Mouse (Mus musculus): Measurements from ENCODE around the gene Olfr64. TPM values are rescaled to one million over a fixed set of nuclear protein-coding genes. Genes with fewer than 3 reads are reported as not detected.

The Olfr64 gene
- polyA plus RNA-seq, 1 experiment from 2014 or later = not detected

DNA sequence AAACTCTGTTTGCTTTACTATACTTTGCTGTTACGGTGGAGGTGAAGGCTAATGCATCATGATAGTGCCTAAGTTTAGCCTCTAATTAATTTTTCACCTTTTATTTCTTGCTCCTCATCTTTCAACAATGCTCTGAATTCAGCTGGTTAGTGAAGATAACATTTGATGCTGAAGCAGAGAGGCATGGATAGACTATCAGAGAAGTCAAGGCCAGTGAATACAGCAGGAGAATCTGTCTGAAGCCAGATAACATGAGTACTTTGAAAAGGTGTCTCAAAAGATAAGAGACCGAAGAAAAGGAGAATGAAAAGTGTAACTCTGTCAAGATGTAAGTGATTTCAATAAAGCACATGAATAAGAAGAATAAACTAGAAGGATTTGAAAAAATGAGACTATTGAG, 17.2 kb downstream of the Olfr64 start:
- ATAC-seq (ENCODE audit: low FRiP score, low TSS enrichment) = no peak
- H3K4me3 ChIP-seq (ENCODE audit: low read length) = no peak overlapping the region
- H3K9me3 ChIP-seq (ENCODE audit: control insufficient read depth, low read length) = no peaks in the 10 kb centered on the region
- WGBS = 87% methylated on average over 2 of the region's 2 CpGs
- H3K4me1 ChIP-seq (ENCODE audit: control insufficient read depth, insufficient read depth, low read length) = no peaks in the 10 kb centered on the region
- no peaks in the 10 kb centered on the region for H3K27me3 ChIP-seq (ENCODE audit: control insufficient read depth, insufficient read depth, low read length)
- H3K4me2 ChIP-seq (replicated peaks; ENCODE audit: low read depth, low read length) = no peak overlapping the region
- H3K36me3 ChIP-seq (ENCODE audit: control insufficient read depth, insufficient read depth, low read length) = no peaks in the 10 kb centered on the region
- no peak overlapping the region for H3K27ac ChIP-seq (ENCODE audit: low read depth, low read length)
- H3K9ac ChIP-seq (ENCODE audit: low read depth, low read length) = no peak overlapping the region

GRCm38 (mm10) chr7:103874451-103874850, 19.8 kb downstream of the Olfr64 start:
- no peak for ATAC-seq (ENCODE audit: low FRiP score, low TSS enrichment)
- Histone ChIP-seq H3K4me1 (ENCODE audit: control insufficient read depth, insufficient read depth, low read length) (no peaks in the 10 kb centered on the region), H3K27ac (ENCODE audit: low read depth, low read length) (no peak overlapping the region), H3K27me3 (ENCODE audit: control insufficient read depth, insufficient read depth, low read length) (no peaks in the 10 kb centered on the region), H3K4me2 (replicated peaks; ENCODE audit: low read depth, low read length) (no peak overlapping the region), H3K9me3 (ENCODE audit: control insufficient read depth, low read length) (no peaks in the 10 kb centered on the region), H3K36me3 (ENCODE audit: control insufficient read depth, insufficient read depth, low read length) (no peaks in the 10 kb centered on the region), H3K4me3 (ENCODE audit: low read length) (no peak overlapping the region), H3K9ac (ENCODE audit: low read depth, low read length) (no peak overlapping the region)
- WGBS = 48% methylated on average over 5 of the region's 5 CpGs

DNA sequence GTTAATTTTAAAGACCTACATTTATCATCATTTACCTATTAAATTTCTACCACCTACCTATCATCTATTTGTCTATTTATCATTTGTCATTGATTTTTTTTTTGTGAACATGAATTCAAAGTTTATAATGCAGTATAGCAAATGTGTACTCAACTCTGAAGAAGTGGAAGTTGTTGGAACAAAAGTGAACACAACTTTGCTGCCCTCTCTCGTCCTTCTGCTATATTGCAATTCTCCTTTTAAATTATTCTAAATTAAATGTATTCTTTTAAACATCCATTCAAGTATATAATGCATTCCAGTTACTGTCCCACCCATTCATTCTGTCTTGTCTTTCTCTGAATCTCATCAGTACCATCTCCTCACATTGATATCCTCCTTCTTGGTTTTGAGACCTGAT, 21.2 kb downstream of the Olfr64 start:
- no peaks in the 10 kb centered on the region for H3K4me1 ChIP-seq (ENCODE audit: control insufficient read depth, insufficient read depth, low read length)
- H3K27me3 ChIP-seq (ENCODE audit: control insufficient read depth, insufficient read depth, low read length) = no peaks in the 10 kb centered on the region
- H3K36me3 ChIP-seq (ENCODE audit: control insufficient read depth, insufficient read depth, low read length) = no peaks in the 10 kb centered on the region
- WGBS = 8% methylated on average over 1 of the region's 1 CpGs
- ATAC-seq (ENCODE audit: low FRiP score, low TSS enrichment) = no peak
- H3K4me2 ChIP-seq (replicated peaks; ENCODE audit: low read depth, low read length) = no peak overlapping the region
- no peak overlapping the region for H3K4me3 ChIP-seq (ENCODE audit: low read length)
- H3K9me3 ChIP-seq (ENCODE audit: control insufficient read depth, low read length) = no peaks in the 10 kb centered on the region
- H3K27ac ChIP-seq (ENCODE audit: low read depth, low read length) = no peak overlapping the region
- no peak overlapping the region for H3K9ac ChIP-seq (ENCODE audit: low read depth, low read length)

DNA sequence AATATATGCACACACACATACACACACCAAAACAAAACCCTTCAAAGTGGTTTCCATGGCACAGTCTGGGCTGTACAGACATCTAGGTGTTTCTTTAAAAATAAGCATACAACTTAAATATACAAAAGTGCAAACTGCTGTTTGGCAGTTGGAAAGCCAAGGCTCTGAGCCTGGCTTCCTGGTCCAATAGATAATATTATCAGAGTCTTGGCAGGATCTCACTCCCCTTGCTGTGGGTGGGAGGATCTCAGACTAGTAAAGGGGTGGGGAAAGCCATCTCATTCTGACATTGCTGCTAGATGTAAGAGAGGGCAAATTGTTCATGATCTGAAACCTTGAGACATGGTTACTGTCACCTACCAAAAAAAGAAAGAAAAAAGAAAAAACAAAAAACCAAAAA, 23.6 kb downstream of the Olfr64 start:
- no peaks in the 10 kb centered on the region for H3K27me3 ChIP-seq (ENCODE audit: control insufficient read depth, insufficient read depth, low read length)
- no peak overlapping the region for H3K4me2 ChIP-seq (replicated peaks; ENCODE audit: low read depth, low read length)
- H3K4me1 ChIP-seq (ENCODE audit: control insufficient read depth, insufficient read depth, low read length) = no peaks in the 10 kb centered on the region
- ATAC-seq (ENCODE audit: low FRiP score, low TSS enrichment) = no peak
- no peaks in the 10 kb centered on the region for H3K9me3 ChIP-seq (ENCODE audit: control insufficient read depth, low read length)
- H3K36me3 ChIP-seq (ENCODE audit: control insufficient read depth, insufficient read depth, low read length) = no peaks in the 10 kb centered on the region
- no peak overlapping the region for H3K27ac ChIP-seq (ENCODE audit: low read depth, low read length)
- H3K4me3 ChIP-seq (ENCODE audit: low read length) = no peak overlapping the region
- no peak overlapping the region for H3K9ac ChIP-seq (ENCODE audit: low read depth, low read length)

- Histone ChIP-seq H3K4me3 (ENCODE audit: low read length) (no peak overlapping the region), H3K36me3 (ENCODE audit: control insufficient read depth, insufficient read depth, low read length) (no peaks in the 10 kb centered on the region), H3K9me3 (ENCODE audit: control insufficient read depth, low read length) (no peaks in the 10 kb centered on the region), H3K9ac (ENCODE audit: low read depth, low read length) (no peak overlapping the region), H3K27me3 (ENCODE audit: control insufficient read depth, insufficient read depth, low read length) (no peaks in the 10 kb centered on the region), H3K27ac (ENCODE audit: low read depth, low read length) (no peak overlapping the region), H3K4me1 (ENCODE audit: control insufficient read depth, insufficient read depth, low read length) (no peaks in the 10 kb centered on the region), H3K4me2 (replicated peaks; ENCODE audit: low read depth, low read length) (no peak overlapping the region)
- ATAC-seq (ENCODE audit: low FRiP score, low TSS enrichment) = no peak
These were observed 28.6 kb downstream of the Olfr64 start for GRCm38 (mm10) chr7:103865716-103866115.

DNA sequence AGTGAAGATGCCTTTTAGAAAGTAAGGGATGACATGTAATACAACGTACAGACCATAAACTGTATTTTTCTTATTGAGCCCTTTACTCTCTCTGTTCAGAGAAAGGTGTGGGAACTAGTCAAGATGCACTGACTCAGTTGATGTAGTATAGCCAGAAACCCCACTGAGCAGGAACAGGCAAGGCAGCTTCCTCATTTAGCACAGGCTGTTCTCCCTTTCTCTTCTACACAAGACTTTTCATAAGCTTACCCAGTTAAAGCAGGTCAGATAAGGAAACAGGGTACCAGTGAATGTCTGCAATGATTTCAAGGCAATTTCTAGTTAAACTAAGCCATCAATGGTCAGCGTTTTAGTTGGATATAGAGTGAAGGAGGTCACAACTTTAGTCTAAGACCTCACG, 32.8 kb downstream of the Olfr64 start:
- Histone ChIP-seq H3K4me3 (ENCODE audit: low read length) (no peak overlapping the region), H3K4me1 (ENCODE audit: control insufficient read depth, insufficient read depth, low read length) (no peaks in the 10 kb centered on the region), H3K27ac (ENCODE audit: low read depth, low read length) (no peak overlapping the region), H3K4me2 (replicated peaks; ENCODE audit: low read depth, low read length) (no peak overlapping the region), H3K36me3 (ENCODE audit: control insufficient read depth, insufficient read depth, low read length) (no peaks in the 10 kb centered on the region), H3K9ac (ENCODE audit: low read depth, low read length) (no peak overlapping the region), H3K9me3 (ENCODE audit: control insufficient read depth, low read length) (no peaks in the 10 kb centered on the region), H3K27me3 (ENCODE audit: control insufficient read depth, insufficient read depth, low read length) (no peaks in the 10 kb centered on the region)
- no peak for ATAC-seq (ENCODE audit: low FRiP score, low TSS enrichment)
- WGBS = 85% methylated on average over 3 of the region's 3 CpGs

GRCm38 (mm10) chr7:103860855-103861254, 33.4 kb downstream of the Olfr64 start:
- Histone ChIP-seq H3K27ac (ENCODE audit: low read depth, low read length) (no peak overlapping the region), H3K9ac (ENCODE audit: low read depth, low read length) (no peak overlapping the region), H3K4me3 (ENCODE audit: low read length) (no peak overlapping the region), H3K27me3 (ENCODE audit: control insufficient read depth, insufficient read depth, low read length) (no peaks in the 10 kb centered on the region), H3K4me1 (ENCODE audit: control insufficient read depth, insufficient read depth, low read length) (no peaks in the 10 kb centered on the region), H3K9me3 (ENCODE audit: control insufficient read depth, low read length) (no peaks in the 10 kb centered on the region), H3K4me2 (replicated peaks; ENCODE audit: low read depth, low read length) (no peak overlapping the region), H3K36me3 (ENCODE audit: control insufficient read depth, insufficient read depth, low read length) (no peaks in the 10 kb centered on the region)
- WGBS = 46% methylated on average over 1 of the region's 1 CpGs
- ATAC-seq (ENCODE audit: low FRiP score, low TSS enrichment) = peak; percentile 68; the same call in 1 of the 2 replicates

DNA sequence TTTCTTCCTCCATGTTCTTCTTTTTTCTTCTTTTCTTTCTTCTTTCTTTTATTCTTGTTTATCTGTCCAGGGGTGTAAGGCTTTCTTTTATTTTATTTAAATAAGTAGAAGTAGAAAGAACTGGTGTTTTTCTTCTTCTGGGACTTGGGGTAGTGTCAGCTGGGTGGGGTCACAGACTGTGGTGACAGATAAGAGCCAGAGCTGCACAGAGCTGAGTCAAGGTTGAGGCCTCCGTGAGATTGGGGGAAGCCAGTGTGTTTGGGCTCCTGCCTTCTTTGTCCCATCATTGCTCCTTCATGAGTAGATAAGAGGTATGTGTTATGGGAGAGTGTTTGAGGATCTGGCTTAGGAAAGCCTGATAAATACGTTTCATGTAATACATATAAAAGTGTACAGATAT, 35.2 kb downstream of the Olfr64 start:
- no peak for ATAC-seq (ENCODE audit: low FRiP score, low TSS enrichment)

DNA sequence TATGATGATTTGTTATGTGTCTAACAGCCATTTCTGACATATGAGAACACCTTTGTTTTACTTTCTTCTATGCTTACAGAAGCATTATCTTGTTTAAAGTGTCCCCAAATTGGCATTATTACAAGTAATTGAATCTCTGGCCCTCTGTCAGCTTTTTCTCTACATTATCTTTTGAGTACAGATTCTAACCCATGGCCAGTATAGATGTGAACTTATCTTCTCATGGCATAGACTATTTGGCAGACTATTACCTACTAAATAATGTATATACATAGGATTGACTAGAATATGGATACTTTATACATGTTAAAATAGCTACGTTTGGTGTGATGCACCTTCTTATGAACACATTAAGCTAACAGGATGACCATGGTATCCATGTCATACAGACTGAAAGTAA, 39.6 kb downstream of the Olfr64 start:
- Histone ChIP-seq H3K4me2 (replicated peaks; ENCODE audit: low read depth, low read length) (no peak overlapping the region), H3K9ac (ENCODE audit: low read depth, low read length) (no peak overlapping the region), H3K9me3 (ENCODE audit: control insufficient read depth, low read length) (no peaks in the 10 kb centered on the region), H3K27me3 (ENCODE audit: control insufficient read depth, insufficient read depth, low read length) (no peaks in the 10 kb centered on the region), H3K4me1 (ENCODE audit: control insufficient read depth, insufficient read depth, low read length) (no peaks in the 10 kb centered on the region), H3K4me3 (ENCODE audit: low read length) (no peak overlapping the region), H3K36me3 (ENCODE audit: control insufficient read depth, insufficient read depth, low read length) (no peaks in the 10 kb centered on the region), H3K27ac (ENCODE audit: low read depth, low read length) (no peak overlapping the region)
- 67% methylated on average over 1 of the region's 1 CpGs for whole genome bisulfite sequencing
- no peak for ATAC-seq (ENCODE audit: low FRiP score, low TSS enrichment)

More for the DNA sequence above, 35.2 kb downstream of the Olfr64 start:
- Histone ChIP-seq H3K4me2 (replicated peaks; ENCODE audit: low read depth, low read length) (no peak overlapping the region), H3K9me3 (ENCODE audit: control insufficient read depth, low read length) (no peaks in the 10 kb centered on the region), H3K4me3 (ENCODE audit: low read length) (no peak overlapping the region), H3K9ac (ENCODE audit: low read depth, low read length) (no peak overlapping the region), H3K27me3 (ENCODE audit: control insufficient read depth, insufficient read depth, low read length) (no peaks in the 10 kb centered on the region), H3K4me1 (ENCODE audit: control insufficient read depth, insufficient read depth, low read length) (no peaks in the 10 kb centered on the region), H3K36me3 (ENCODE audit: control insufficient read depth, insufficient read depth, low read length) (no peaks in the 10 kb centered on the region), H3K27ac (ENCODE audit: low read depth, low read length) (no peak overlapping the region)
- WGBS = 78% methylated on average over 2 of the region's 2 CpGs

GRCm38 (mm10) chr7:103853090-103853489, 41.2 kb downstream of the Olfr64 start, which contains the start of gene Hbb-y:
Gene Hbb-y, minus strand, starts transcription at chr7:103853216.
- Histone ChIP-seq H3K4me3 (ENCODE audit: low read length) (no peak within 1 kb of the TSS), H3K36me3 (ENCODE audit: control insufficient read depth, insufficient read depth, low read length) (no peaks in the 10 kb centered on the region), H3K27ac (ENCODE audit: low read depth, low read length) (no peak within 1 kb of the TSS), H3K4me2 (replicated peaks; ENCODE audit: low read depth, low read length) (no peak within 1 kb of the TSS), H3K4me1 (ENCODE audit: control insufficient read depth, insufficient read depth, low read length) (no peaks in the 10 kb centered on the region), H3K27me3 (ENCODE audit: control insufficient read depth, insufficient read depth, low read length) (no peaks in the 10 kb centered on the region), H3K9ac (ENCODE audit: low read depth, low read length) (no peak within 1 kb of the TSS), H3K9me3 (ENCODE audit: control insufficient read depth, low read length) (no peaks in the 10 kb centered on the region)
- ATAC-seq (ENCODE audit: low FRiP score, low TSS enrichment) = no peak
- WGBS = 71% methylated on average over 2 of the region's 2 CpGs
